Mouse (Mus musculus) hindbrain, embryonic 11.5 days (tissue): ENCODE measurements at regions not wholly inside any gene's neighbourhood (a gene's known extent, or its start where the extent isn't known, plus 50 kb on each side); places are given as distances from the start of the nearest gene placed in this dataset.

Source experiments
- ATAC-seq: fragments of 200-750 bp; cut with Nextera tagmentation; 2 replicates; pipeline ENCODE4 v1.8.0; 2017; ENCODE audit warnings: mild to moderate bottlenecking, moderate TSS enrichment, moderate library complexity; ENCODE audit not compliant: low FRiP score
- DNase-seq: peaks from one replicate; pipeline ENCODE4 v3.0.0-alpha.2; 2015; ENCODE audit warnings: low spot score
- H3K27ac ChIP-seq: fragments of 300-500 bp; sonication (generic); 2 replicates; pipeline ENCODE4 v1.5.1; 2014; ENCODE audit warnings: mild to moderate bottlenecking, low read depth, low read length
- H3K27me3 ChIP-seq: fragments of 300-500 bp; sonication (generic); 2 replicates; pipeline ENCODE4 v1.6.1; 2014; ENCODE audit warnings: mild to moderate bottlenecking, low read length, moderate library complexity, mixed read lengths; ENCODE audit not compliant: control insufficient read depth, insufficient read depth
- H3K36me3 ChIP-seq: fragments of 300-500 bp; sonication (generic); 2 replicates; pipeline ENCODE4 v1.6.1; 2014; ENCODE audit warnings: mild to moderate bottlenecking, low read length, moderate library complexity, mixed read lengths; ENCODE audit not compliant: control insufficient read depth, insufficient read depth
- H3K4me1 ChIP-seq: fragments of 300-500 bp; sonication (generic); replicated peaks from 2 replicates; pipeline ENCODE4 v1.6.1; 2014; ENCODE audit warnings: low read length, mixed read lengths; ENCODE audit not compliant: control insufficient read depth, insufficient read depth
- H3K4me2 ChIP-seq: fragments of 300-500 bp; sonication (generic); replicated peaks from 2 replicates; pipeline ENCODE4 v1.6.1; 2014; ENCODE audit warnings: mild to moderate bottlenecking, low read depth, low read length
- H3K4me3 ChIP-seq: fragments of 300-500 bp; sonication (generic); 2 replicates; pipeline ENCODE4 v1.5.1; 2014; ENCODE audit warnings: low read depth, low read length
- H3K9ac ChIP-seq: fragments of 300-500 bp; sonication (generic); 2 replicates; pipeline ENCODE4 v1.6.1; 2014; ENCODE audit warnings: low read depth, low read length
- H3K9me3 ChIP-seq: fragments of 300-500 bp; sonication (generic); 2 replicates; pipeline ENCODE4 v1.6.1; 2016; ENCODE audit warnings: low read length; ENCODE audit not compliant: control insufficient read depth
- WGBS: fragments of 180-500 bp; shearing (Covaris S2); extraction: QIAGEN DNeasy Blood & Tissue Kit; methylation state at CpG from one replicate; pipeline ENCODE4 v1.1.7; 2014; 5-methylcytosine and 5-hydroxymethylcytosine counted together

GRCm38 (mm10) chr10:99678096-99678495, 81.4 kb downstream of the Csl start:
- Histone ChIP-seq H3K36me3 (no peaks in the 10 kb centered on the region), H3K4me2 (no peak overlapping the region), H3K27ac (no peak overlapping the region), H3K27me3 (no peaks in the 10 kb centered on the region), H3K4me3 (no peak overlapping the region), H3K4me1 (no peaks in the 10 kb centered on the region), H3K9ac (no peak overlapping the region), H3K9me3 (no peaks in the 10 kb centered on the region)
- DNase-seq = no peak
- no peak for ATAC-seq
- WGBS = 85% methylated on average over 9 of the region's 9 CpGs

- Histone ChIP-seq H3K9me3 (no peaks in the 10 kb centered on the region), H3K4me1 (no peaks in the 10 kb centered on the region), H3K27me3 (no peaks in the 10 kb centered on the region), H3K4me3 (no peak overlapping the region), H3K4me2 (no peak overlapping the region), H3K36me3 (no peaks in the 10 kb centered on the region), H3K27ac (no peak overlapping the region), H3K9ac (no peak overlapping the region)
- no peak for DNase-seq
- no peak for ATAC-seq
- whole genome bisulfite sequencing = 92% methylated on average over 6 of the region's 6 CpGs
Observed at GRCm38 (mm10) chr10:99679813-99680212, 79.6 kb downstream of the Csl start.

- peak; percentile 56 for ATAC-seq
Observed at GRCm38 (mm10) chr10:99681932-99682331, 77.5 kb downstream of the Csl start.

GRCm38 (mm10) chr10:99682350-99682749, 77.1 kb downstream of the Csl start:
- no peak for DNase-seq
- no peak overlapping the region for H3K4me2 ChIP-seq
- no peaks in the 10 kb centered on the region for H3K9me3 ChIP-seq
- no peaks in the 10 kb centered on the region for H3K36me3 ChIP-seq
- H3K27me3 ChIP-seq = no peaks in the 10 kb centered on the region
- H3K9ac ChIP-seq = no peak overlapping the region
- ATAC-seq = peak; percentile 68; the same call in 1 of the 2 replicates
- H3K4me1 ChIP-seq = no peaks in the 10 kb centered on the region
- no peak overlapping the region for H3K4me3 ChIP-seq
- 76% methylated on average over 9 of the region's 9 CpGs for WGBS
- peak overlapping the region; percentile 73; the same call in 1 of the 2 replicates for H3K27ac ChIP-seq

More at GRCm38 (mm10) chr10:99681932-99682331, 77.5 kb downstream of the Csl start:
- Histone ChIP-seq H3K36me3 (no peaks in the 10 kb centered on the region), H3K27me3 (no peaks in the 10 kb centered on the region), H3K4me3 (no peak overlapping the region), H3K27ac (peak overlapping the region; percentile 73), H3K4me2 (no peak overlapping the region), H3K4me1 (no peaks in the 10 kb centered on the region), H3K9ac (no peak overlapping the region), H3K9me3 (no peaks in the 10 kb centered on the region)
- 45% methylated on average over 4 of the region's 4 CpGs for WGBS
- DNase-seq = no peak

GRCm38 (mm10) chr10:99683310-99683709, 76.1 kb downstream of the Csl start:
- H3K27ac ChIP-seq = no peak overlapping the region
- DNase-seq (no peak), ATAC-seq (no peak)
- H3K4me1 ChIP-seq = no peaks in the 10 kb centered on the region
- 18% methylated on average over 3 of the region's 3 CpGs for WGBS
- H3K36me3 ChIP-seq = no peaks in the 10 kb centered on the region
- no peaks in the 10 kb centered on the region for H3K9me3 ChIP-seq
- no peak overlapping the region for H3K9ac ChIP-seq
- H3K27me3 ChIP-seq = no peaks in the 10 kb centered on the region
- no peak overlapping the region for H3K4me3 ChIP-seq
- H3K4me2 ChIP-seq = no peak overlapping the region

GRCm38 (mm10) chr10:99685911-99686310, 73.5 kb downstream of the Csl start:
- ATAC-seq (no peak), DNase-seq (no peak)
- Histone ChIP-seq H3K4me1 (no peaks in the 10 kb centered on the region), H3K4me3 (no peak overlapping the region), H3K27me3 (no peaks in the 10 kb centered on the region), H3K9me3 (no peaks in the 10 kb centered on the region), H3K36me3 (no peaks in the 10 kb centered on the region), H3K9ac (no peak overlapping the region), H3K4me2 (no peak overlapping the region), H3K27ac (no peak overlapping the region)
- WGBS = 41% methylated on average over 5 of the region's 5 CpGs

- no peaks in the 10 kb centered on the region for H3K9me3 ChIP-seq
- 76% methylated on average over 4 of the region's 4 CpGs for WGBS
- no peak overlapping the region for H3K4me3 ChIP-seq
- no peaks in the 10 kb centered on the region for H3K4me1 ChIP-seq
- H3K27me3 ChIP-seq = no peaks in the 10 kb centered on the region
- no peak overlapping the region for H3K9ac ChIP-seq
- no peak for DNase-seq
- ATAC-seq = no peak
- H3K4me2 ChIP-seq = no peak overlapping the region
- no peaks in the 10 kb centered on the region for H3K36me3 ChIP-seq
- no peak overlapping the region for H3K27ac ChIP-seq
Observed at GRCm38 (mm10) chr10:99687011-99687410, 72.4 kb downstream of the Csl start.

- 82% methylated on average over 8 of the region's 8 CpGs for WGBS
- no peak for ATAC-seq
Observed at GRCm38 (mm10) chr10:99697696-99698095, 61.8 kb downstream of the Csl start.

GRCm38 (mm10) chr10:99699498-99699897, 60.0 kb downstream of the Csl start:
- Histone ChIP-seq H3K27ac (no peak overlapping the region), H3K9ac (no peak overlapping the region), H3K9me3 (no peaks in the 10 kb centered on the region), H3K36me3 (no peaks in the 10 kb centered on the region), H3K27me3 (no peaks in the 10 kb centered on the region), H3K4me1 (no peaks in the 10 kb centered on the region), H3K4me3 (no peak overlapping the region), H3K4me2 (no peak overlapping the region)
- ATAC-seq (peak; percentile 56; the same call in 1 of the 2 replicates), DNase-seq (no peak)
- 40% methylated on average over 3 of the region's 3 CpGs for WGBS

More at GRCm38 (mm10) chr10:99697696-99698095, 61.8 kb downstream of the Csl start:
- Histone ChIP-seq H3K4me3 (no peak overlapping the region), H3K4me1 (no peaks in the 10 kb centered on the region), H3K27me3 (no peaks in the 10 kb centered on the region), H3K27ac (no peak overlapping the region), H3K36me3 (no peaks in the 10 kb centered on the region), H3K9ac (no peak overlapping the region), H3K4me2 (no peak overlapping the region), H3K9me3 (no peaks in the 10 kb centered on the region)
- DNase-seq = no peak
